Mouse (Mus musculus) frontal cortex, adult 2 months (tissue): ENCODE data around the gene Sik3. TPM values are rescaled to one million over a fixed set of nuclear protein-coding genes. Genes with fewer than 3 reads are reported as not detected.

Experiments
- DNase-seq, 2 experiments: peaks; one replicate each; pipeline ENCODE4 v3.0.0; 2022; ENCODE audit warnings: low spot score in 1 of 2; ENCODE audit errors: extremely low spot score in 1 of 2
- polyA plus RNA-seq: library from polyadenylated mRNA; depleted of rRNA; stranded (reverse); fragments of >200 nt; gene quantifications from 2 replicates; pipeline ENCODE4 v1.2.3, GENCODE M21; 2012

Gene Sik3
- polyA plus RNA-seq, 1 experiment, result 54.9 TPM

DNA sequence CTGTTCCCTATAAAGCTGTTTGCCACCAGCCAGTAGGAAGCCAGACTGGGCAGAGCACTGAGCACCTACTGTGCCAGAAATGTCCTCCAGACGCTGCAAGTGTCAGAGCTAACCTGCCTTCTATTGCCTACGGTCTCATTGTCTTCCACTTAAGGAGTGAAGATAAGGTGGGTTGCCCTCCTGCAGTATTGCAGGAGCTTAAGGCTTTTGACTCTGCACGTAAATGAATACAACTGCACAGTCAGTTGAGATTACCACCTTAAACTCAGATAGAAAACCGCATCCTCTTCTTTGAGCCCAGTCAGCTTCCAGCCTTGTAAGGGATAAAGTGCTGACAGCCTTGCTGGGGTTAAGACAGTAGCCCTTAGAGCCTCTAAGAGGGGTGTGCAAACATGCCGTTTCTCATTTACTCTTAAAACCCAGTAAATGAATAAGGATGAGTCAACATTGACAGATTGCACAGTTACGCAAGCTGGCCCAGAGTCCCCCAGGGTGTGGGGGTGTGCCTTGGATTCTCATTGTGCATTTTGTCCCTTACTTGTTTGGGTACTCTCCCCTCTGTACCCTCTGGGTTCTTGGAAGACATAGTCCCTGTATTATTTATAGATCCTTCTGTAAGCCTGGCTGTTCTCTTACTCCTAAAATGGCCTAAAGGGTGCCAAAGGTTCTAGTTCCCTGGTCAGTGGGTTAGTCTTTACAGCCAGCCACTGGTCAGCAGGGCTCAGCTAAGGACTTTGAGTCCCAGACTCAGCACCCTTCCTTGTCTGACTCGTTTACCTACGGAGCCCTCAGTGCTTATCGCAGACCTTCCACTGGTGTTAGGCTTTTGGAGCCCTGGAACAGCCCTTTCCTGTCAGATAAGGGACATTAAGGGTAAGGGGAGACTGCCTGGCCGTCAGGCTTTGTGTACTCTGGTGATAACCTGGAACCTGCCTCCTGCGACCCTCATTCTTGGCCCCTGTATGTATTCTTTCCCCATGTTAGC lies 203.0 kb downstream of the Sik3 start:
- peak in 1 of 2 experiments; percentile 61 for DNase-seq

DNA sequence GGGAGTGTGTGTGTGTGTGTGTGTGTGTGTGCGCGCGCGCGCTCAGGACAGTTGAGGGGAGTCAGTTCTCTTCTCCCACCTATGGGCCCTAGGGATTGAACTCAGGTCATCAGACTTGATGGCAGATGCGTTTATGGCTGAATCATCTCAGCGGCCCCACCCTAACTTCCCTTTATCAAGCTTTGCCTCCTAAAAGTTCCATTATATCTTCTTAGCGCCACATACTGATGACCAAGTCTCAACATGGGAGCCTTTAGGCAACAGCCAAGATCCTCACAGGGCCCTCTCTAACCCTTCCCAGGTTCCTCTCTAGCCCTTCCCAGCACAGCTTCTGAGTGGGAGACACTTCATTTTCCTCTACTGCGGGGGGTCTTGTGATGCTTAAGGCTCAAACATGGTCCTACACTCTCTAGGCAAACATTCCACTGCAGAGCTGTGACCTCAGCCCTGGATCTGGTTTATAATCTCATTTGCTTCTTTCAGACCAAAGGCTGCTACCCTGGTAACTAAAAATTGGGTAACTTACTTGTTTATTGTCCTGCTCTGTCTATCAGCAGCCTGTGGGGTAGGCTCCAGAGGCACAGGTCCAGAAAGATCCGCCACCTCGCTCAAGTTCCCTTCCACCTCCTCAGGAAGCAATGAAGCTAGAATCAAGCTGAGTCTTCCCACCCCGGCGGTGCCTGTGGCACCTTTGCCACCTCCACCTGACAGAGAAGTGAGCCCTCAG lies 204.3 kb downstream of the Sik3 start:
- DNase-seq, result no peak

DNA sequence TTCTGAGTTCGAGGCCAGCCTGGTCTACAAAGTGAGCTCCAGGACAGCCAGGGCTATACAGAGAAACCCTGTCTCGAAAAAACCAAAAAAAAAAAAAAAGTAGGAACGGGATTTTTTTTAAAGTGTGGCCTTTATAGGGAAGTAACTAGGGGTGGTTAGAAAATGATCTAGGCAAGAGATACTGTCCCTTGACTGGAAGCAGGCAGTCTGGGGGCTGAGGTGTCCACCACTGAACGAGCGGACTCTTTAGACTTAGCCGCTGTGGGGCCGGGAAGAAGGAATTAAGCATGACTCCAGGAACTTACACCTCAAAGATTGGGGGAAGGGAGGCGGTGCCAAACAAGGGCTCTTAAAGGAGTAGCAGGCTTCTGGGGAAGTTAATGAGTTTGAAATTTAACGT lies 205.6 kb downstream of the Sik3 start:
- no peak for DNase-seq

DNA sequence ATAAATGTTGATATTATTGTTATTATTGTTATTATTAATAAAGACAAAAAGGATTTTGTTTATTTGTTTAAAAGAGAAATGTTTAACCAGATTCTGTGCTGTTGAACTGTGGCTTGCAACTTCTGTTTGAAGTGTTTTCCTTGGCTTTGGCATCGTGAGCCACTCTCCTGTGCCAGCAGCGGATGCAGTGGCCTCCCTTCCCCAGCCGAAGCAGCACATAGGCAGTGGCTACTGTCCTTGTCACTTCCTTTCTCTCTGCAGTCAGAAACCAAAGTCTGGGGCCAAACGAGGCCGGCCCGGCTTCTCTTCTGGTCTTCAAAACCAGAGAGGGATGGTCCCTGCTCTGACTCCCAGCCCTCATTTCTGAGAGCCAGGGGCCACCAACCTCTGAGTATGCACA lies 210.5 kb downstream of the Sik3 start:
- DNase-seq, result no peak

DNA sequence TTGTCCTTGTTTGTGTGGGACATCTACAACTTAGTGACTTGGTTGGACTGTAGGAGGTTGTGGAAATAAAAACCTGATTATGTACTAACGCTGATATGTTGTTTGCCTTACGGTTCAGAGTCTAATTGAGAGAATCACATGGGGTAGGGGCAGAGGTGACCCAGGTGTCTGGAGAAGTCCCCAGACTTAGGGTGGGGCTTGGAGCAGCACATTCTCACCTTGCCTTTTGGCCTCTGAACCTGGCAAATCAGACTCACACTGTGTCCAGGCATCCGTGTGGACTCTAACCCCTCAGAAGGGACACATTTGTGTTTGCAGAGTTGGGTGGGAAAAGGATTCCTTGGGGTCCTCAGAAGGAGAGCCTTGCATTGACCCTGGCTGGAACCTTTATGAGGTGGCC lies 211.5 kb downstream of the Sik3 start:
- no peak for DNase-seq

DNA sequence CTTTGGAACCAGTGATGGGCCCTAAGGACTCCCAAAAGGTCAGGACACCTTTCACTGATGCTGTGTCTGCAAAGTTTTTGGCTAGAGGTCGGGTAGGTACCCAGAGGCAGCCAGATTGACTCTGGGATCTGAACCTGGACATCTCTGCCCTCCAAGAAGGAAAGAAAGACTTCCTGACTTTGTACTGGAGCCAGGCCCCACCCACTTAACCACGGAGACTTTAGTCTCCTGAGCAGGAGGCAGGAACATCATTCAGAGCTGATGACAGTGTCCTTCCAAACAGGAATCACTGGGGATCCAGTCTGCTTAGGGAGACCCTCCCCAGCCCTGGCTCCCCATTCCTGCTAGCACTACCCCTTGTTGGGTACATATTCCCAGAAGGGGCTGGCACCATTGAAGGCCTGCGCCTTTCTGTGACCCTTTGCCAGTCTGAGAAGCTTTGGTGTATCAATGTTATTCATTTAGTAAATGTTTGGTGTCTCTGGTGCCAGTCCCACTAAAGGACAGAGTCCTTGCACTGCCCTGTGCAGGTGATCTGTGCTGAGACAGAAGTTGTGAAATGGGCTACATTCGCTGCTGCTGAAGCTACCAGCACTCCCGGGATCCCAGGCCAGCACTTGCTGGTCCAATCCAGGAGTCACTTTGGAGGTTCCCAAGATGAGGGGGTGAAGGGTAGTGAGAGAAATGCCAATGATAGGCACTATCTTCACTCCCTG lies 212.5 kb downstream of the Sik3 start:
- no peak for DNase-seq

DNA sequence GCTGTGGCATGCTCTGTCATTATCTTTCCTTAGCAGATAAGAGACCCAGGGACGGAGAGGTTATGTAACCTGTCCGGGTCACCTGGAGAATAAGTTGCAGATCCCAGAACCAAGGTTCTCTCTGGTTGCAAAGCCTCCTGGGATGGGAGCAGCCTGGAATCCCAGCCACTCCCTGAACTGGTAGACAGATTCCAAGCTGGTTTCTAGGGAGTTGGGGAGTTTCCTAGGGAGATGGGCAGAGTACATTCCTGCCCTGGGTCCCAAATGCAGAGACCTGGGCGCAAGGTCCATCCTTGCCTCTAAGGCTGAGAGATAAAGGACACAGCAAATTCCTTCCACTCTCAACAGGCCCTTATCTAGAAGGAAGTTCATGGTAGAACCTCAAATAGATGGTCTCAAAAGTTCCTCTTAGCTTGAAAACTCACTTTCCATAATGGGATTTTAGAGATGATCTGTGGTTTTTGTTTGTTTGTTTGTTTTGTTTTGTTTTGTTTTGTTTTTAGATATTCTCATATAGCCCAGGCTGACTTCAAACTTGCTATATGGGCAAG lies 214.5 kb downstream of the Sik3 start:
- DNase-seq, result no peak

DNA sequence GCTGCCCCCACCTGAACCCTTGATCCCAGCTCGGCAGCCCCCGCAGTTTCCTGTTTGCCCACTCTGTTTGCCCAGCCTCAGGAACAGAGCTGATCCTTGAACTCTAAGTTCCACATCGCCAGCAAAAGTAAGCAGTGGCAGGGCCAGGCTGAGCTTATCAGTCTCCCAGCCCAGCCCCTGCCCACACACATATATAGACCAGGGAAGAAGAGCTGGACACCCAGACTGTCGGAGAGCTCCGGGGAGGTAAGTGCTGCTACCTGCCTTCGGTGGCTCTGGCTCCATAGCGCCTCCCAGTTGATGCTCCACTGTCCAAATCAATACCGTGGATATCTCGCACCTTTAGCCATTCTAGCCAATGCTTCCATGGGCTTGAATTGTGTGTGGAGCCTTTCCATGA lies 215.9 kb downstream of the Sik3 start, which contains the start of gene Apoa1:
Gene Apoa1 (plus strand): TSS at position 90 of the 400 bp plus-strand sequence.
- DNase-seq, result no peak

DNA sequence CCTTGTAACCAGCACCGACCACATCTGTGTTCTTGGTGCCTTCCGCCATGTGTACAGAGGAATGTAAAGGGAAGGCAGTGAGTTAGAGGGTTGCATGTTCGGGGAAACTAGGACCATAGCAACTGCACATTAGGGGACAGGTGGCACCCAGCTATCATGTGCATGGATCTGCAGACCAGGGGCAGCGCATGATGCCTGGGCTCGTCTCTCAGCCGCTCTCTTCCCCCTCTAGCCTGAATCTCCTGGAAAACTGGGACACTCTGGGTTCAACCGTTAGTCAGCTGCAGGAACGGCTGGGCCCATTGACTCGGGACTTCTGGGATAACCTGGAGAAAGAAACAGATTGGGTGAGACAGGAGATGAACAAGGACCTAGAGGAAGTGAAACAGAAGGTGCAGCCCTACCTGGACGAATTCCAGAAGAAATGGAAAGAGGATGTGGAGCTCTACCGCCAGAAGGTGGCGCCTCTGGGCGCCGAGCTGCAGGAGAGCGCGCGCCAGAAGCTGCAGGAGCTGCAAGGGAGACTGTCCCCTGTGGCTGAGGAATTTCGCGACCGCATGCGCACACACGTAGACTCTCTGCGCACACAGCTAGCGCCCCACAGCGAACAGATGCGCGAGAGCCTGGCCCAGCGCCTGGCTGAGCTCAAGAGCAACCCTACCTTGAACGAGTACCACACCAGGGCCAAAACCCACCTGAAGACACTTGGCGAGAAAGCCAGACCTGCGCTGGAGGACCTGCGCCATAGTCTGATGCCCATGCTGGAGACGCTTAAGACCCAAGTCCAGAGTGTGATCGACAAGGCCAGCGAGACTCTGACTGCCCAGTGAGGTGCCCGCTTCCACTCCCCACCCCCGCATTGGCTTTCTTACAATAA lies 217.2 kb downstream of the Sik3 start:
- peak; percentile 88 to 94 for DNase-seq

DNA sequence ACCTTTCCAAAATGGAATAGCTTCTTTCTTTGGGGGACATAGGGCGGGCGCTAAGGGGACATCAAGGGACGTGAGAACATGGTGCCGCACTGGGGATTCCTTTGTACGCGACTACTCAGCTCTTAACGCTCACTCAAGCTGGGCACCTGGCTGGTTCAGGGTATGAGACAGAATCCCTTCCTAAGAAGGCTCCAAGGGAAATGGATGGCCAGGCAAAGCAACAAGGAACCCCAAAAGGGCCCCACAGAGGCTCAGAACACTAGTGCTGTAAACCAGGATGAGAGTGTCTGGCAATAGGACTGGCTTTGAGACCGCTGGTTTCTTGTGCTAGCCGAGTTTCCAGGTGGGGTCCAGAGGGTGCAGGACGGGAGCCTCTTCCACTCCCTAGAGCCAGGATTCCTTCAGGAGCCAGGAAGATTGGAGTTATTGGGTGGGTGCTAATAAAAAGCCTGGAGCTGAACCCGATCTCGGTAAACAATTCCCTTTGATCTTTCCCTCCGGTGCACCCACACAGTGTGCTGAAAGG lies 217.9 kb downstream of the Sik3 start:
- no peak for DNase-seq

DNA sequence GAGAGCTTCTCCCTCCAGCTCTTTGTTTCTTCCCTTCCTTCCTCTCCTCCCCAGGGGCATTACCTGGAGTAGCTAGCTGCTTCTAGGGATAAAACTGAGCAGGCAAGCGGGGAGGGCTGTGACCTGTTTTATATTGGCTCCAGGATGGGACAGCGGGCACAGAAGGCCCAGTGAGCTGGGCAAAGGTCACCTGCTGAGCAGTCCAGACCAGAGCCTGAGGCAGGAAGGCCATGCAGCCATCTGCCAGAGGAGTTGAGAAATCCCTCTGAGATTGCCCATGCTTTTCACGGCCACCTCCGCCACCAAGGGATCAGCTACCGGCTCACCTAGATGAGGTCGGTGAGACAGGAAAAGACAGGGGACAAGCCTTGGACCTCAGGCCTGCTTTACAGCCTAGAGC lies 222.6 kb downstream of the Sik3 start:
- DNase-seq, result no peak

DNA sequence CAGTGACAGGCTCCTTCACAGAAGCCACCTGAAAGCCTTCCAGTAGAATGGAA lies 222.8 kb downstream of the Sik3 start, which contains the start of gene Apoc3:
Gene Apoc3 (minus strand): TSS at position 41 of the 53 bp plus-strand sequence.
- DNase-seq, result no peak

DNA sequence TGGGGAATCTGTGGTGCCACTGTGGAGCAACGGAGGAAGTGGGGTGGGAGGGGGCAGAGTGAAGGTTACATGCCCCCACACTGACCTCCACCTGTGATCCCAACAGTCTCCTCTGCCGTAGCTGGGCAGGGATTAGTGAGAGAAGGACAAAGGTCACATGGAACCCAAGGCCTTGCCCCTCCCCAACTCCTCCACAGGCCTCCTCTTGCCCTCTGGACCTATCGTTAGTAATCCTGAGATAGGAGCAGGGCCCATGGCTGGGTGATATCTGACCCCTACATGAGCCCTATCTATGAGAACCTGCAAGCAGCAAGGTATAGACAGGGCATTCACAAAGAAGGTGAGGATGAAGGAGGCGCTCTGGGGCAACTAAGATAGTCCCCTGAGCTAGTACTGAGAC lies 223.0 kb downstream of the Sik3 start:
- DNase-seq, result no peak

DNA sequence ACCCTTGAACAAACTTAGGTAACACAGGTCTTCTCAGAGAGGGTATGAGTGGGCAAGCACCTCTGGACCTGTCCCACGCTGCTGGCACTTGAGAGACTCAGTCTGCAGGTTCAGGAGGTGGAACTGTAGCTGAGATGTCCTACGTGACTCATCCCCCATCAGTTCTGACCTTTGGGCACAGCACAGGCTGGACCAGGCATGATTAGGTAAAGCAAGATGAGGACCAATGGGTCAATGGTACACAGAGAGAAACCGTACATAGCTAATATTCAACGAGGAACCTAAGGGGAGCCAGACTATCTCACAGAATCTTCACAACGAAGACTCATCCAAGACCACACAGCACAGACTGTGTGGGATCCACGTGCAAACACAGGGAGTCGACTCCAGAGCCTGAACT lies 226.2 kb downstream of the Sik3 start:
- DNase-seq, result no peak

DNA sequence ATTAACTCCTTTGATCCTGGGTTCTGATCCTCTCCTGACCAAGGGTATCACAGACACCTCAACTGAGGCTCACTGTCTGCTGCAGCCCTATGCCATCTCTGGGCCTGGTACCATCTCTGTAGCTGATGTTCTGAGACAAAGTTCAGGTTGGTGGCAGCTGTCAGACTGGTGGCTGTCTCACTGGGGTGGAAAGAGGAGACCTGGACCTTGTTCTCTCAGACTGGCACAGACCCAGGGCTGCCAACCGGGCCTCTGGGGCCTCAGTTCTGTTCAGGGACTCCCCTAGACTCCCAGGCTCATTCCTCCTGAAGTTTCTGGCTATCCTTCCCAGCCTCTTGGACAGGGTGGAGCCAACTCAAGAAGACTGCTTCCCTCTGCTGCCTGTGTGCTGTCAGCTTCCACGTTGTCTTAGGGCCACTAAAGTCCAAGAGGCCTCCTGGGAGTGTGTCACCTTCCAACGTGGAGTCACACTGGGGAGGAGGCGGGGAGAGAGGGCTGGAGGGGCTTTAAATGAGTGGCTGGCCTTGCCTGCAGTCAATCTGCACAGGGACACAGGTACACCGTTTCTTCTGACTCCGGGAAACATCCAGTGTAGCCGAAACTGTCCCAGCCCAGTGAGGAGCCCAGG lies 228.0 kb downstream of the Sik3 start, which contains the start of gene Apoa4:
Gene Apoa4 (plus strand): TSS at position 171 of the 628 bp plus-strand sequence.
- DNase-seq, result no peak

DNA sequence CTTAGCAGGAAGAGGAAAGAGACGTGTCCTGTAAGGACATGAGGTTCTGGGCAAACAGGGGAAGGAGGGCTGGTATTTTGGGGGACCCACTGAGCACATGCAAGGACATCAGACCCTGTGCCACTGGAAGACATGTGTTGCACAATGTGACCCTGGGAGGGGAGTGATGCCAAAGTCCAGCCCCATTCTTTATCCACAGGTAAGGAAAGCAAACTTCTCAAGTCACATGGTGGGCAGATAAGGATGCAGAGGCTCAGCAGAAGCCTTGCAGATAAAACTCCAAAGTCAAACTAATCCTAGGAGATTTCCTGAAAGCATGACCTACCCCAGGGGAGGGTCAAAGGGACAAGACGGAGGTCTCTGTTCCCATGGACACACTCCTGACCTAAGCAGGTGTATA lies 229.2 kb downstream of the Sik3 start:
- no peak for DNase-seq

DNA sequence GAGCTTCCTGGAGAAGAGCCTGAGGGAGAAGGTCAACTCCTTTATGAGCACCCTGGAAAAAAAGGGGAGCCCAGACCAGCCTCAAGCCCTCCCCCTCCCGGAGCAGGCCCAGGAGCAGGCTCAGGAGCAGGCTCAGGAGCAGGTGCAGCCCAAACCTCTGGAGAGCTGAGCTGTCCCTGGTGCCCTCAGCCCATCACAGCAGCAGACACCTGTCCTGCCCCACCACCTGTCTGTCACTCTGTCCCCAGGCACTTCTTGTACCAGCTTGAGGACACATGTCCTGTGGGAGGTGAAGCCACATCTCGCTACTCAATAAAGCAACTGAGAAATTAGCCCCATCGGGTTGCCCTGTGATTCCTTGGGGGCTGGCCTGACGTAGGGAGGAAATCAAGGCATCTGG lies 230.5 kb downstream of the Sik3 start:
- no peak for DNase-seq

DNA sequence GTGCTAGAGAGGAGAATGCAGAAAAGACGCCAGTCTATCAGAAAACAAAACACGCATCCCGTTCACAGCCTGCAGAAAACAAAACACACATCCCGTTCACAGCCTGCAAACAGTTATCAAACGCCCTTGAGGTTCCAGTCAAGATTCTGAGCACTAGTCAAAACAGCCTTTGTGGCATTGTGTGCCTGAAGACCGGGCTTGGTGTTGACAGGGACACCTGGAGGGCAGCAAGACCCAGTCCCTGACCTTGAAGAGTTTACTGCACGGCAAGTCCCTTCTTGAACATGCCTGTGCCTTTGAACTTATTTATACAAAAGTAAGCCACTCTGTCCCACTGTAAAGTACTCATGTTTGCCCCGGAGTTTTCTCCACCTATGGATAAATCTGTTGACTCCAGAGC lies 231.0 kb downstream of the Sik3 start:
- DNase-seq, result no peak

DNA sequence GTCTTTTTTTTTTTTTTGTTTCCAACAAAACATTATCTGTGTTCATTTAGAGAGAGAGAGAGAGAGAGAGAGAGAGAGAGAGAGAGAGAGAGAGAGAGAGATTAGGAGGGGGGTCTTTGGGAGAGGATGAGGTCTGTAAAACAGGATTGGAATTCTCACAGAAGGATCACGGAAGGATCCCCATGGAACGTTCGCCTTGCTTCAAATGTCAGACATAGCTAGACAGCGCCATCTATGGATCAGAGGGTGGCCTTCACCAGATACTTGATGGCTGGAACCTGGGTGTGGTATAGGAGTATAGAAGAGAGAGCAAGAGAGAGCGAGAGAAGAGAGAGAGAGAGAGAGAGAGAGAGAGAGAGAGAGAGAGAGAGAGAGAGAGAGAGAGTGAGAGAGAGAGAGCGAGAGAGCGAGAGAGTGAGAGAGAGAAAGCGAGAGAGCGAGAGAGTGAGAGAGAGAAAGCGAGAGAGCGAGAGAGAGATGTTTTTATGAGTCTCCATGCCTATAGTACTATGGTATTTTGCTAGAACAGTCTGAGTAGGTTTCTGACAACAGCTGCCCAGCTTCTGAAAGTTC lies 234.2 kb downstream of the Sik3 start:
- peak in 1 of 2 experiments; percentile 87 for DNase-seq
